Mouse (Mus musculus): ENCODE results near the gene Marveld1. TPM values are rescaled to one million over a fixed set of nuclear protein-coding genes. Genes with fewer than 3 reads are reported as not detected.
A peak's percentile ranks its signal among the peaks of the same experiment; 100 is the strongest.

Gene Marveld1
- 34.3 TPM for polyA plus RNA-seq (2021)

GRCm38 (mm10) chr19:42147170-42147768, at the start of gene Marveld1:
Gene Marveld1, plus strand, starts transcription at chr19:42147400.
- DNase-seq (ENCODE audit: low read depth, low spot score): no peak
- H3K27me3 ChIP-seq: no peaks in the 10 kb centered on the region
- in situ Hi-C loops (cut with MboI; ENCODE audit: low pct_unique_long_range_greater_than_20kb): loop anchor here (5.0 kb wide), 1 partner anchor 105 kb away; no protein-coding TSS in a partner anchor
- peak; percentile 61 for ATAC-seq
- ChIA-PET CTCF (interaction anchor here (1.1 to 8.1 kb wide), 6 partner anchors 8 to 112 kb away, joined by 3 to 97 read pairs (median 10); partner anchors contain the start of genes Ankrd2, Avpi1 and Zfyve27), POLR2A (interaction anchor here (1.3 kb wide), 1 partner anchor 57 kb away, joined by 3 read pairs; the partner anchor contains the start of gene Pi4k2a)
- TF ChIP-seq CTCF (IDR thresholded peaks at IDR 0.05): no peak

DNA sequence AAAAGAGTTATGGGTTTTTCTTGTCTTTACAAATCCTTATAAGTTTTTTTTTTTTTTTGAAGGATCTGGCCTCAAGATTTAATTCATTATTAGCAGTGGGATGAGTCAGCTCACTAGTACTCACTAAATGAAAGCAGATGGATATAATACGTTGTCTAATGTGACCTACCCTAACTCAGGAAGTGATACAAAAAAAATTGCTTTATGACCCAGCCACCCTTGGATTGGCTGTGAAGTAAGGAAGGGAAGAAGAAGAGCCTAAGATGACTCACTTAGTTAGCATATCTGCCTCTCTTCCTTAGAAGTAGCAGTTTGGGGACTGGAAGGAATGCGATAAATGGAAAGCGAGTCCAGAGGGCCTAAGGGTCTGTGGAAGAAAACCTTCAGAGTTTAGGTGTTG, 47.8 kb upstream of the Marveld1 start:
- POLR2A ChIA-PET: interaction anchor here (0.7 to 0.8 kb wide), 2 partner anchors 19 to 869 kb away, joined by 4 to 5 read pairs; no protein-coding TSS in a partner anchor
- DNase-seq (ENCODE audit: low read depth, low spot score): no peak
- TF ChIP-seq CTCF (IDR thresholded peaks at IDR 0.05): no peak
- H3K27me3 ChIP-seq: no peaks in the 10 kb centered on the region
- ATAC-seq: no peak
- in situ Hi-C loops (cut with MboI; ENCODE audit: low pct_unique_long_range_greater_than_20kb): no loop called here
- CTCF ChIA-PET: interaction anchor here (0.8 kb wide), 1 partner anchor 64 kb away, joined by 3 read pairs; no protein-coding TSS in a partner anchor

DNA sequence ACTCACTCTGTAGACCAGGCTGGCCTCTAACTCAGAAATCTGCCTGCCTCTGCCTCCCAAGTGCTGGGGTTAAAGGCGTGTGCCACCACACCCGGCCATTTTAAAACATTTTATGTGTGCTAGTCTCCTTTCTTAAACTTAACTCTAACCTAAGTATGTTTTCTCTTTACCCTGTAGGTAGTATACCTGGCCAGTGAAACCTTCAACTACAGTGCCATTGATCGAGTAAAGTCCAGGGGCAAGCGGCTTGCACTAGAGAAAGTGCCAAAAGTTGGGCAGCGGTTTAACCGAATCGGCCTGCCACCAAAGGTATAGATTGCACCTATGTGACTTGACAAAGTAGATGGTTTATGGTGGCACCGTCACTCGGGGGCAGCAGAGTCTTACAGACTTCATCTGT, 42.5 kb upstream of the Marveld1 start:
- POLR2A ChIA-PET: no interaction called here
- TF ChIP-seq CTCF (IDR thresholded peaks at IDR 0.05): no peak
- in situ Hi-C loops (cut with MboI; ENCODE audit: low pct_unique_long_range_greater_than_20kb): no loop called here
- ATAC-seq (no peak), DNase-seq (ENCODE audit: low read depth, low spot score) (no peak)
- H3K27me3 ChIP-seq: no peaks in the 10 kb centered on the region
- CTCF ChIA-PET: no interaction called here

GRCm38 (mm10) chr19:42115783-42116335, 31.3 kb upstream of the Marveld1 start:
- ATAC-seq (no peak), DNase-seq (ENCODE audit: low read depth, low spot score) (no peak)
- CTCF ChIA-PET: no interaction called here
- POLR2A ChIA-PET: interaction anchor here (0.5 kb wide), 1 partner anchor 96 kb away, joined by 5 read pairs; no protein-coding TSS in a partner anchor
- no peak for TF ChIP-seq CTCF (IDR thresholded peaks at IDR 0.05)
- in situ Hi-C loops (cut with MboI; ENCODE audit: low pct_unique_long_range_greater_than_20kb): no loop called here
- H3K27me3 ChIP-seq: no peaks in the 10 kb centered on the region

DNA sequence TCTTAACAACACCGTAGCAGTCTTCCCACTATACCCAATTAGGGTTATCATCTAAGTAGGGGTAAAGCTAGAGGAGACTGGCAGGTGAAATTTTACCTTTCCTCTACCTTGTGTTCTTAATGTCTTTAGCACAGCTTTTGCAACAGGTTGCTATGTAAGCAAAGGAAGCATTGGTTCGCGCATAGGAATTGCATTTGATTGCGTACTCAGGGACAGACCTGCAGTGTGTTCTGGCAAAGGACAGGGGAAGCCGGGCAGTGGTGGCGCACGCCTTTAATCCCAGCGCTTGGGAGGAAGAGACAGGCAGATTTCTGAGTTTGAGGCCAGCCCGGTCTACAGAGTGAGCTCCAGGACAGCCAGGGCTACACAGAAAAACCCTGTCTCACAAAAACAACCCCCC, 29.1 kb upstream of the Marveld1 start:
- ChIA-PET CTCF (interaction anchor here (1.3 to 1.7 kb wide), 5 partner anchors 8 to 83 kb away, joined by 3 to 4 read pairs (median 3); no protein-coding TSS in a partner anchor), POLR2A (interaction anchor here (1.0 to 1.2 kb wide), 2 partner anchors 9 to 19 kb away, joined by 4 to 5 read pairs; no protein-coding TSS in a partner anchor)
- no peaks in the 10 kb centered on the region for H3K27me3 ChIP-seq
- in situ Hi-C loops (cut with MboI; ENCODE audit: low pct_unique_long_range_greater_than_20kb): no loop called here
- DNase-seq (ENCODE audit: low read depth, low spot score): no peak
- TF ChIP-seq CTCF (IDR thresholded peaks at IDR 0.05): no peak
- ATAC-seq: no peak

GRCm38 (mm10) chr19:42118596-42118995, 28.6 kb upstream of the Marveld1 start:
- H3K27me3 ChIP-seq: no peaks in the 10 kb centered on the region
- ChIA-PET CTCF (interaction anchor here (1.3 to 1.7 kb wide), 4 partner anchors 11 to 83 kb away, joined by 3 to 4 read pairs (median 3); no protein-coding TSS in a partner anchor), POLR2A (interaction anchor here (1.2 kb wide), 1 partner anchor 20 kb away, joined by 4 read pairs; no protein-coding TSS in a partner anchor)
- no peak for TF ChIP-seq CTCF (IDR thresholded peaks at IDR 0.05)
- in situ Hi-C loops (cut with MboI; ENCODE audit: low pct_unique_long_range_greater_than_20kb): no loop called here
- DNase-seq (ENCODE audit: low read depth, low spot score) (no peak), ATAC-seq (no peak)

GRCm38 (mm10) chr19:42120451-42120850, 26.7 kb upstream of the Marveld1 start:
- no peak for DNase-seq (ENCODE audit: low read depth, low spot score)
- no peak for TF ChIP-seq CTCF (IDR thresholded peaks at IDR 0.05)
- no peaks in the 10 kb centered on the region for H3K27me3 ChIP-seq
- ATAC-seq: no peak
- in situ Hi-C loops (cut with MboI; ENCODE audit: low pct_unique_long_range_greater_than_20kb): no loop called here
- CTCF ChIA-PET: interaction anchor here (0.9 kb wide), 1 partner anchor 31 kb away, joined by 3 read pairs; no protein-coding TSS in a partner anchor
- POLR2A ChIA-PET: no interaction called here

- no peak for DNase-seq (ENCODE audit: low read depth, low spot score)
- in situ Hi-C loops (cut with MboI; ENCODE audit: low pct_unique_long_range_greater_than_20kb): no loop called here
- TF ChIP-seq CTCF (IDR thresholded peaks at IDR 0.05): no peak
- no peaks in the 10 kb centered on the region for H3K27me3 ChIP-seq
- ChIA-PET CTCF (interaction anchor here (1.1 kb wide), 1 partner anchor 20 kb away, joined by 3 read pairs; no protein-coding TSS in a partner anchor), POLR2A (no interaction called here)
- ATAC-seq: no peak
Observed at GRCm38 (mm10) chr19:42124684-42125083, 22.5 kb upstream of the Marveld1 start.

- POLR2A ChIA-PET: no interaction called here
- ATAC-seq (no peak), DNase-seq (ENCODE audit: low read depth, low spot score) (no peak)
- TF ChIP-seq CTCF (IDR thresholded peaks at IDR 0.05): no peak
- H3K27me3 ChIP-seq: no peaks in the 10 kb centered on the region
- in situ Hi-C loops (cut with MboI; ENCODE audit: low pct_unique_long_range_greater_than_20kb): no loop called here
- CTCF ChIA-PET: interaction anchor here (0.9 to 1.3 kb wide), 2 partner anchors 8 to 40 kb away, joined by 3 to 4 read pairs; no protein-coding TSS in a partner anchor
Observed at GRCm38 (mm10) chr19:42125501-42126218, 21.5 kb upstream of the Marveld1 start.

DNA sequence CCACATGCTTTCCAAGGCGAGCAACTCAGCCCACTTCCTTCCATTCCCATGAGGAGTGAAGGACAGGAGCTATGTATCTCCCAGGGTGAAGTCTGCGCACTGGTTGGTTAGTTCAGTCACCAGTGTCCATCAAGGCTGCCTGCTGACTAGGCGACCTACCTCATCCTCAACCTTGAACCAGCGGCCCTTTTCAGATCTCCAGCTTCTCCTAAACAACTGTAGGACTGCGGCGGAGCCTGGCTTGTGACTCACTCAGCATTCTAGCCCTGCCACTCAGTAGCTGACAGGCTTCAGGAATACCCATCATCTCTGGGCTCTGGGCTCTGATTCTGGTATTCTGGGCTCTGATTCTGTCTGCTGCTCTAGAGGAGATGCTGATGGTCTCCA, 21.0 kb upstream of the Marveld1 start:
- no peak for DNase-seq (ENCODE audit: low read depth, low spot score)

More for the DNA sequence above, 21.0 kb upstream of the Marveld1 start:
- ChIA-PET CTCF (interaction anchor here (0.9 to 6.8 kb wide), 3 partner anchors 9 to 39 kb away, joined by 3 to 49 read pairs (median 4); no protein-coding TSS in a partner anchor), POLR2A (interaction anchor here (0.5 to 1.7 kb wide), 2 partner anchors 8 to 1449 kb away, joined by 5 read pairs; no protein-coding TSS in a partner anchor)
- H3K27me3 ChIP-seq: no peaks in the 10 kb centered on the region
- in situ Hi-C loops (cut with MboI; ENCODE audit: low pct_unique_long_range_greater_than_20kb): no loop called here
- no peak for TF ChIP-seq CTCF (IDR thresholded peaks at IDR 0.05)
- ATAC-seq: no peak

All from Patski (cell line).